Mouse (Mus musculus): ENCODE data around the gene Nt5e. TPM values are rescaled to one million over a fixed set of nuclear protein-coding genes. Genes with fewer than 3 reads are reported as not detected.
"Not testable (repeated sequence)": the region's sequence is repeated elsewhere in the genome, so short reads cannot be mapped to it uniquely, and the experiment has no call there.

Nt5e gene
- total RNA-seq (2021), result 1 to 10 TPM; 1.6 to 1.7 TPM
- long read RNA-seq, experiment 1, result 0 reads
- long read RNA-seq, experiment 2, result 0 reads

- DNase-seq, result peak; percentile 59 to 66
- intact Hi-C loops (cut with DNase I), result loop anchor here (5.0 kb wide), 2 partner anchors 40 to 85 kb away; no protein-coding TSS in a partner anchor
Observed at GRCm38 (mm10) chr9:88326930-88327901, at the start of gene Nt5e. Gene Nt5e, plus strand, starts transcription at chr9:88327197.

- intact Hi-C loops (cut with DNase I), result no loop called here
- DNase-seq, result no peak
Observed at GRCm38 (mm10) chr9:88277588-88277987, 49.4 kb upstream of the Nt5e start.

DNA sequence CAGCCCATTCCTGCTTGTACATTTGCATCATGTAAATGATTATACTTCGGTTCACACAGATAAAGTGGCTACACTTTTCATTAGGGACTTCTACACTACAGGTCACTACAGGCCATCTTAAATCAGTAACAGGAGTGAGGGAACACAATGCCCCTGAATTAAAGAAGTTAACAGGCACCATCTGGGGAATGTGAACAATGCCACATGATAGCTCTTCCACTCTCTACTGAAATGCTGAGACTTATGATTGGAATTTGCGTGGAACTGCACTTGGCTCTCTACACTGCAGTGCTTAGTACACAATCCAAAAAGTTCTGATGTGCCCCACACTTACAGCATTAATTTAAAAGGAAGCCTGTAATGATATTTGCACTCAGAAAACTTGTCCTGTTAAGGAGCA is 47.3 kb upstream of the Nt5e start:
- intact Hi-C loops (cut with DNase I), result no loop called here
- DNase-seq, result no peak

GRCm38 (mm10) chr9:88289568-88290168 is 37.3 kb upstream of the Nt5e start:
- intact Hi-C loops (cut with DNase I), result no loop called here
- no peak for DNase-seq

GRCm38 (mm10) chr9:88292836-88293370 is 34.1 kb upstream of the Nt5e start:
- DNase-seq, result no peak
- intact Hi-C loops (cut with DNase I), result no loop called here

GRCm38 (mm10) chr9:88295798-88296197 is 31.2 kb upstream of the Nt5e start:
- intact Hi-C loops (cut with DNase I), result no loop called here
- no peak for DNase-seq

DNA sequence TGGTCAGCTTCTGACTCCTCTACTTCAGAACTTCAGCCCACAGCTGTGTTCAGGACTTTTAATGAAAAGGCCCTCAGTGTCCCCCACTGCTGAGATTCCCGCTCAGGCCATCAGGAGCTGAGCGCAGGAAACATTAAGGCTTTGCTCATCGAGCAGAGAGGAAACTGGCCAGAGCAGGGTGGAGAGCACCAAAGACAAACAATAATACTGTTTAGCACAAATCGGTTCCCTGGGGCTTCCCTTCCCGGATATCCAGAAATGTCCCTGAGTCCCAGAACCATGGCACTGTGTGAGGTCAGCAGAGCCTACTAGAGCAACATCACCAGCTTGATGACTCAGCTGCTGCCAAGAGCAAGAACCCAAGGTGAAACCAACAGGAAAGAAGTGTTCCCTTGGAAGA is 30.7 kb upstream of the Nt5e start:
- no peak for DNase-seq
- intact Hi-C loops (cut with DNase I), result no loop called here

DNA sequence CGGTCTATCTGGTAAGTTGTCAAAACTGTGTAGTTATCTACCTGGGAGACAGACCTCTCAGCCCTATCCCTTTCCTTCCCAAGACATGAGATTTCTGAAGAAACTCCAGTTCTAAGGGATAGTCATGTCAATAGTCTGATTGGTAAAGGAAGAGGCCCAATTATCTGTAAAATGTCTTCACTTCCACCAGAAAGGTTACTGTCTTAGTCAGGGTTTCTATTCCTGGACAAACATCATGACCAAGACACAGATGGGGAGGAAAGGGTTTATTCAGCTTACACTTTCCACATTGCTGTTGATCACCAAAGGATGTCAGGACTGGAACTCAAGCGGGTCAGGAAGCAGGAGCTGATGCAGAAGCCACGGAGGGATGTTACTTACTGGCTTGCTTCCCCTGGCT is 29.8 kb upstream of the Nt5e start:
- DNase-seq; intact Hi-C loops (cut with DNase I): not testable (repeated sequence)

DNA sequence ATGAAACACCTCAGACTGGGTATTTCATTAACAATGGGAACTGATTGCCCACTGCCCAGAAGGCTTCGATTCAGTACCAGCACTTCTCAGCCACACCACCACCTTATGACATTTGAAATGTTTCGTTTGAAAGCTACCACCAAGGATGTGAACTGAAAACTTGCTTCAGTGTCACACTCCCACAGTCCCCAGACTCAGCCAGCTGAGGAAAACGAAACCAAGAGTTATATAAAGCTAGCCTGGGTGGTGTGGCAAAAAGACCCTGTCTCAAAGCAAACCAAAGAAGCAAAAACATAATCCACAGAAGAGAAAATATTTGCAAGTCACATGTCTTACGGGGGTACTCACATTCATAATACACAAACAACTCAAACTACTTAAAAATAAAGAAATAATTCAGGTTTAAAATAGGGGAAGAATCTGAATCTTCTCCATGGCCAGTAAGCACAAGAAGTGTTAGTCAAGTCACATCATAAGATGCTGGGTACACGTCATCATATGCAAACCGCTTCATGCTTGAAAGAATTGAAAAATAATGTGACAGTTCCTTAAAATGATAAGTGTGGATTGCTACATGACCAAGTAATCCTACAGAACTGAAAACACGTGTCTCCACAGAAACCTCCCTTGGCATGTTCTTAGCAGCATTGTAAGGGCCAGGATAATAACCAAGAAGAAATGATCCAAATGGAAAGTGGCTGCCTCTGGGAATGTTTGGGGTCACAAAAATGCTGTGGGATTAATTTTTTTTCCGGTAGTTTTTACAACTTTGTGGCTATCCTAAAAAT is 28.9 kb upstream of the Nt5e start:
- DNase-seq, result no peak
- intact Hi-C loops (cut with DNase I), result no loop called here

GRCm38 (mm10) chr9:88307019-88307618 is 19.9 kb upstream of the Nt5e start:
- intact Hi-C loops (cut with DNase I), result no loop called here
- no peak for DNase-seq

- no peak for DNase-seq
- intact Hi-C loops (cut with DNase I), result no loop called here
Observed at GRCm38 (mm10) chr9:88309127-88309526, 17.9 kb upstream of the Nt5e start.

DNA sequence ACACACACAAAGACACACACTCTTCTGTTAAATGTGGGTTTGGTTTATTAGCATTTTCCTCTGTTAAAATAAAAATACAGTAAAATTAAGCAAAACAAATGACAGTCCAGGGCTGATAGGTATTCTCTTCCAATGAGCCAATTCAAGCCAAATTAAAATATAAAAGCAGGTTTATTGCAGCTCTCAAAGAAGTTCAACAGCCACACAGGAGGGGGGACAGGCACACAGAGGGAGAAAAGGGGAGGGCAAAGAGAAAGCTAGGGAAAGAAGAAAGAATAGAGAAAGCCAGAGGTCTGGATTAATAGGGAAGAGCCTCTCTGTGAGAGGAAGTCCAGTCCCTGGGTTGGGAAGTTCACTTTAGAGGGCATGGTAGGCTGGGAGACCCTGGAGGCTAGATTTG is 7.8 kb upstream of the Nt5e start:
- no peak for DNase-seq
- intact Hi-C loops (cut with DNase I), result no loop called here

- intact Hi-C loops (cut with DNase I), result loop anchor here (5.0 kb wide), 2 partner anchors 43 to 82 kb away; no protein-coding TSS in a partner anchor
- no peak for DNase-seq
Observed at GRCm38 (mm10) chr9:88324616-88325015, 2.4 kb upstream of the Nt5e start.

DNA sequence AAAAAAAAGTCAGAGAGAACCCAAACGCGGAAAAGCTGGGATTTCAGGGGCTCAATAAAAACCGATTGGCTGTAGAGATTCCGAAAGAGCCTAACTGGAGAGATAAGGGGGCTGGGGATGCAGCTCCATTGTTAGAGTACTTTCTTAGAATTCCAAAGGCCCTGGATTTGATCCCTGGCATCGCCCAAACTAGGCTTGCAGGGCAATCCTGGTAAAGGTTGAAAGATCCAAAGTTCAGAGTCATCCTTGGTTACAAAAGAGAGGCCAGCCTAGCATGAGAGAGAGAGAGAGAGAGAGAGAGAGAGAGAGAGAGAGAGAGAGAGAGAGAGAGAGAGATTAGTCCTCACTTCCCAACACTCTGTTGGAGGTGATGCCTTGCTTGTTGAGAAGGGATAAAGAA is 1.7 kb downstream of the Nt5e start:
- intact Hi-C loops (cut with DNase I), result loop anchor here (5.0 kb wide), 2 partner anchors 39 to 86 kb away; no protein-coding TSS in a partner anchor
- DNase-seq, result no peak

DNA sequence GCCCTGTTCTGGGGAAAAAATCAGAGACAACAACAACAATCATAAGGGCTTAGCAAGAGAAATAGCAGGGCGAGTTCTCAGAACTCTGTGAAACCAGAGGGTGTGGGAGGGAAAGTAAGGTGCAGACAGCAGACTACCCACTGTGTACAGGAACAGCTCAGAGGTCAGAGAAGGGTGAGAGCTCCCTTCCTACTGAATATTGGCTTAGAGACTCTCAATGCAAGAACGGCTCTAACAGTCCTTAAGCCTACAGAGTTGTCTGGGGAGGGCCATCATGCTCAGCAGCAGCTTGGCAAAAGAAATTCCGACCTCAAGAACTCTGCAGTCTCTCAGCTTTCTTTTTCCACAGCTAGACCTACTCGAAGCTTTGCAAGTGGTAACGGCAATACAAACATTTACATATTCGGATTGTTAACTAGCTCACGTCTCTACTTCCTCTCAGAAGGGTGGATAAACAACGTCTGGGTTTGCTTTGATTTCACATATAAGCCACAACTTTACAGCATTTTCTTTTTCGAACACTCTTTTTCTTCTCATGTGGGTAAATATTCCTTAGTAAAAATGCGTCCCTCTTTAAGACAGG is 2.3 kb downstream of the Nt5e start:
- intact Hi-C loops (cut with DNase I), result loop anchor here (5.0 kb wide), 2 partner anchors 38 to 87 kb away; no protein-coding TSS in a partner anchor
- no peak for DNase-seq

DNA sequence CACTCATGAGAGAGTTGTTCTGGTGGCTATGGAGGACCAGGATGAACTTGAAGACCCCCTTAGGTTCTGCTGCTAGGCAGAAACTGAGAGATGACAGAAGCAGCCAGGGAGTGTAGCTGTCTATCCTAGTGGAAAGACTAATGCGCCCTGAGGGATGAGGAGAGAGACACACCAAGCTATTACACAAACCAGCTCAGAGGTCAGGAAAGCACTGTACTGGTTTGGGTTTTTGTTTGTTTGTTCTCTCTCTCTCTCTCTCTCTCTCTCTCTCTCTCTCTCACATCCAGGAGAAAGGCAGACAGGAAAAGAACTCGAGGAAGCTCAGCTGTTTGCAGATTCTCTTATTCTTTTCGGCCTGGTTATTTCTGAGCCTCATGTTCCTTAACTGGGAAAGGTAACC is 3.3 kb downstream of the Nt5e start:
- intact Hi-C loops (cut with DNase I), result no loop called here
- no peak for DNase-seq

- DNase-seq, result no peak
- intact Hi-C loops (cut with DNase I), result no loop called here
Observed at GRCm38 (mm10) chr9:88332447-88332846, 5.5 kb downstream of the Nt5e start.

DNA sequence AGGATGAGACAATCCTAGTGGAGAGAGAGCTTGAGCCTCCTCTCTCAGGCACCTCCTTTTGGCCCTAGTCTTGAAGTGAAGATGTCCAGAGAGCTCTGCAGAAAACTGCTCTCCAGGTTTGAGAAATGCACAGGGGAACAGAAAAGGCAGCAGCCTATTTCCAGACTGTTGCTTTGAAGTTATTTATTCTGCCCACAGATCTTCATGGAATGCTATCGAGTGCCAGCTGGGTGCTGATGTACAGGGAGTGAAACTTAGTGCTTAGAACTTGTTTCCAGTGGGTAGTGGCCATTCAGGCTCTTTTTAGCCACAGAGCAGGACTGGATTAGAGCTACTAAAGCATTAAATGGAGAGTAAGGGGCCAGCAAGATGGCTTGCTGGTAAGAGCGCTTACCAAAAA is 8.8 kb downstream of the Nt5e start:
- DNase-seq, result no peak
- intact Hi-C loops (cut with DNase I), result no loop called here

- intact Hi-C loops (cut with DNase I), result no loop called here
- DNase-seq, result no peak
Observed at GRCm38 (mm10) chr9:88340819-88341218, 13.8 kb downstream of the Nt5e start.

- intact Hi-C loops (cut with DNase I), result no loop called here
- no peak for DNase-seq
Observed at GRCm38 (mm10) chr9:88342241-88342640, 15.2 kb downstream of the Nt5e start.

Data from gastrocnemius, postnatal 36 days (tissue).